Comparison of ENCODE assay signal across 26 mouse cellular contexts in genomic region chr13:5558095-5558494, GRCm38 (mm10).
A peak's percentile ranks its signal among the peaks of the same experiment; 100 is the strongest.
DNase-seq lines count a peak whose midpoint lies in the region; ATAC-seq lines count a peak whose summit lies in the region.
"Had no signal": no experiment of that assay in that cellular context is flagged by ENCODE, and none has a peak within 500 bp of the region (broad histone marks: within the 10 kb centered on the region; RNA-seq: fewer than 3 reads in every experiment).

No protein-coding gene starts in this region.

- H3K4me3 ChIP-seq in hindbrain, embryonic 16.5 days (ENCODE audit: low read length): no peak overlapping the region
- H3K4me3 ChIP-seq: embryonic facial prominence, embryonic 12.5 days; embryonic facial prominence, embryonic 15.5 days; forebrain, embryonic 12.5 days; forebrain, embryonic 15.5 days; gastrocnemius, adult 2 months; hindbrain, embryonic 12.5 days had no signal

- no peaks in the 10 kb centered on the region for H3K9me3 ChIP-seq in hindbrain, embryonic 16.5 days (ENCODE audit: control insufficient read depth, low read length)
- H3K9me3 ChIP-seq: embryonic facial prominence, embryonic 12.5 days; embryonic facial prominence, embryonic 15.5 days; forebrain, embryonic 12.5 days; forebrain, embryonic 15.5 days; hindbrain, embryonic 12.5 days had no signal

- intact Hi-C loops in left cerebral cortex, postnatal 4 days (cut with DNase I): no loop called here

- H3K9ac ChIP-seq in hindbrain, embryonic 16.5 days (ENCODE audit: low read depth, low read length): no peak overlapping the region
- H3K9ac ChIP-seq: embryonic facial prominence, embryonic 12.5 days; embryonic facial prominence, embryonic 15.5 days; forebrain, embryonic 12.5 days; forebrain, embryonic 15.5 days; hindbrain, embryonic 12.5 days had no signal

- no peak overlapping the region for H3K4me2 ChIP-seq in hindbrain, embryonic 16.5 days (ENCODE audit: low read length)
- H3K4me2 ChIP-seq: embryonic facial prominence, embryonic 12.5 days; embryonic facial prominence, embryonic 15.5 days; forebrain, embryonic 12.5 days; forebrain, embryonic 15.5 days; heart, embryonic 11.5 days; hindbrain, embryonic 12.5 days had no signal

- ATAC-seq in frontal cortex, adult (ENCODE audit: low TSS enrichment): peak; percentile 95
- no peak for ATAC-seq in hindbrain, embryonic 16.5 days
- ATAC-seq: activated CD4-positive, CD25-positive, alpha-beta regulatory T cell, adult 4 months; CD4-positive, CD25-positive, alpha-beta regulatory T cell, adult 4 months; forebrain, embryonic 15.5 days; hindbrain, postnatal 0 days; inflammation-experienced regulatory T-cells, adult 6 months; intestine, embryonic 16.5 days had no signal

- DNase-seq in frontal cortex, postnatal 10 days (ENCODE audit: low spot score in 2 of 2): no peak
- peak; percentile 83 for DNase-seq in NIH3T3 (ENCODE audit: low read depth)
- peak; percentile 50 for DNase-seq in fibroblast of lung, adult 2 months (ENCODE audit: low read depth)
- DNase-seq in kidney, postnatal 36 days: no peak
- DNase-seq in left cerebral cortex, postnatal 4 days: no peak
- no peak for DNase-seq in natural killer cell, adult 2 months (ENCODE audit: low spot score in 2 of 2)
- DNase-seq: adrenal gland, adult 8-10 months; adrenal gland, postnatal 25 days; cerebellum, adult 2 months; cerebellum, adult 9-11 months; cerebellum, postnatal 25 days; gastrocnemius, adult 2 months; gastrocnemius, postnatal 14 days had no signal

- H3K27ac ChIP-seq in hindbrain, embryonic 16.5 days (ENCODE audit: low read depth, low read length): no peak overlapping the region
- H3K27ac ChIP-seq: embryonic facial prominence, embryonic 12.5 days; embryonic facial prominence, embryonic 15.5 days; forebrain, embryonic 12.5 days; forebrain, embryonic 15.5 days; gastrocnemius, adult 2 months; hindbrain, embryonic 12.5 days; hindbrain, postnatal 0 days had no signal

- no peaks in the 10 kb centered on the region for H3K36me3 ChIP-seq in hindbrain, embryonic 16.5 days (ENCODE audit: control insufficient read depth, insufficient read depth, low read length)
- H3K36me3 ChIP-seq: embryonic facial prominence, embryonic 12.5 days; embryonic facial prominence, embryonic 15.5 days; forebrain, embryonic 12.5 days; forebrain, embryonic 15.5 days; hindbrain, embryonic 12.5 days had no signal

- H3K27me3 ChIP-seq in hindbrain, embryonic 16.5 days (replicated peaks; ENCODE audit: control insufficient read depth, insufficient read depth, low read length): no peaks in the 10 kb centered on the region
- H3K27me3 ChIP-seq: embryonic facial prominence, embryonic 12.5 days; embryonic facial prominence, embryonic 15.5 days; forebrain, embryonic 12.5 days; forebrain, embryonic 15.5 days; hindbrain, embryonic 12.5 days had no signal

- H3K4me1 ChIP-seq in hindbrain, embryonic 16.5 days (ENCODE audit: control insufficient read depth, insufficient read depth, low read depth, low read length): no peaks in the 10 kb centered on the region
- H3K4me1 ChIP-seq: embryonic facial prominence, embryonic 12.5 days; embryonic facial prominence, embryonic 15.5 days; forebrain, embryonic 12.5 days; forebrain, embryonic 15.5 days; hindbrain, embryonic 12.5 days had no signal

Comparison
In these comparisons a context has a peak if more than half of its experiments do, and no peak if none do; other contexts are left out.
1. DNase-seq: peak in NIH3T3 (single experiment) and fibroblast of lung, adult 2 months (single experiment); none in frontal cortex, postnatal 10 days (0 of 2), kidney, postnatal 36 days (0 of 2), left cerebral cortex, postnatal 4 days (single experiment) and natural killer cell, adult 2 months (0 of 2).